Mouse (Mus musculus) urinary bladder, adult 2 months (tissue): ENCODE data around the gene Mus81. TPM values are rescaled to one million over a fixed set of nuclear protein-coding genes. Genes with fewer than 3 reads are reported as not detected.
"Not testable (repeated sequence)": the region's sequence is repeated elsewhere in the genome, so short reads cannot be mapped to it uniquely, and the experiment has no call there.

Source experiments
- DNase-seq: peaks from one replicate; pipeline ENCODE4 v3.0.0; 2022; ENCODE audit warnings: low spot score
- polyA plus RNA-seq: library from polyadenylated mRNA; depleted of rRNA; stranded (reverse); fragments of >200 nt; gene quantifications from 2 replicates; pipeline ENCODE4 v1.2.3, GENCODE M21; 2012

The Mus81 gene
- polyA plus RNA-seq, 1 experiment, result 32.8 TPM

DNA sequence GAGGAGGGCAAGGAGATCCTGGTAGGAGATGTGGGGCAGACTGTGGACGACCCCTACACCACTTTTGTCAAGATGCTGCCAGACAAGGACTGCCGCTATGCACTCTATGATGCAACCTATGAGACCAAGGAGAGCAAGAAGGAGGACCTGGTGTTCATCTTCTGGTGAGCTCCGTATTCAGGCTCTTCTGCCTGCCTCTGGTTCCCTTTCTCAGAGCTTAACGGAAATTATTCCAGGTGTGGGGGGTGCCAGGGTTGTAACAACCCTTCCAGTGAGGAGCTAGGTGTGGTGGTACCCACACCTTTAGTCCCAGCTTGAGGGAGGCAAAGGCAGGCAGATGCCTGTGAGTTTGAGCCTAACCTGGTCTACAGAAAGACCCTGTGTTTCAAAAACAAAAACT, 4.4 kb upstream of the Mus81 start:
- DNase-seq, result no peak

DNA sequence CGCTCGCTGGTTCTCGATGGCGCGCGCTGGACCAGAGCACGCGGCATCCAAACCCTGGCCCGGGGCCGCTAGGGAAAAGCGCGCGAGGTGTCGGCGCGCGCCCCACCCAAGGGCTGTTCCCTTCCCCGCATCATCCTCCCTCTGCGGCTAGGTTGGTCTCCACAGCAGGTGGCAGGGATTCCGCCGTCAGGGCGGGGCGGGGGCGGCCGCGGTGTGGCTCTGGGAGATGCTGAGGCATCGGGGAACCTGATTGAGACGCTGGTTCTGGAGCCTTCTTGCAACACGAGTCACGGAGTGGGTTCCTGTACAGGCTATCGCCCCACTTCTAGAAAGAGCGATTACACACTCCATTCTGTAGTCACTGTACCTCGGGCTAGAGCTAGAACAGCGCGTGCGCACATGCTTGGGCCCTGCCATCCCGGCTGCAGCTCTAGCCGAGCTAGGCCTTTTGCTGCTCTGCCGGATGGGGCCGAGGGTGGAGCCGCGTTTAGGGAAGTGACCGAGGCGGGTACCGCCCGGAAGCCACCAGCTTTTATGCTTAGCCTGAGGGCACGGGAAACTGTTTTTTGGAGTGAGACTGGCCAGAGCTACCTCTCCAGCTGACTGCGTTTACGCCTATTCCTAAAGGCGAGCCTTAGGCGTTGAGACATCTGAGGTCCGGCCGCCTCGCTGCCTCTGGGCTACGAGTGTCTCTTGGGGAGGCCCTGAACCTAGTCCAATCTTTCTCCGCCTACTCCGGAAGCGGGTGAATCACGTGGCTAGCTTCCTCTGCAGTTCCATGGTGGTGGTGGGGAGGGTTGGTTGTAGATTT, 2.9 kb upstream of the Mus81 start:
- DNase-seq, result peak; percentile 73

- DNase-seq, result peak; percentile 88
These were observed 2.2 kb upstream of the Mus81 start, which contains the start of gene Cfl1 for GRCm38 (mm10) chr19:5490313-5490897. Gene Cfl1 (plus strand): TSS chr19:5490455.

- DNase-seq, result not testable (repeated sequence)
These were observed 1.5 kb upstream of the Mus81 start for GRCm38 (mm10) chr19:5489721-5490120.

GRCm38 (mm10) chr19:5488878-5489571, 823 bp upstream of the Mus81 start:
- DNase-seq, result peak; percentile 85

DNA sequence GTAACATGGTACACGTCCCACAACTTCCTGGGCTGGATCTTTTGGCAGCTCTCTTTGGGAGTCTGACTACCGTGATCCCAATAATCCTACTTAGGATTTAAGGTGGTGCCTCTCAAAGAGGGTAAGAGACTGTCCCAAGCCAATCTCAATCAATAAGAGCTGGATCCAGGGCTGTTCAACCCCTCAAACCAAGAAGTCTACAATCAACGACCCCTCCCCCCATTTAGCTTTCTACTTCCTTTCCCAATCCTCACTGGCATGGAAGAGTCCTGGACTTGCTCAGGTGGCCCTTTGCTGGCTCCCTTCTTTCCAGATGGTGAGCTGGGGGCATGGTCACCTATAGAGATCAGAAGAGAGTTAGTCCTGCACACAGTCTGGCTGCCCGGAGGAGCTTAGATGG, 1.4 kb downstream of the Mus81 start:
- no peak for DNase-seq

DNA sequence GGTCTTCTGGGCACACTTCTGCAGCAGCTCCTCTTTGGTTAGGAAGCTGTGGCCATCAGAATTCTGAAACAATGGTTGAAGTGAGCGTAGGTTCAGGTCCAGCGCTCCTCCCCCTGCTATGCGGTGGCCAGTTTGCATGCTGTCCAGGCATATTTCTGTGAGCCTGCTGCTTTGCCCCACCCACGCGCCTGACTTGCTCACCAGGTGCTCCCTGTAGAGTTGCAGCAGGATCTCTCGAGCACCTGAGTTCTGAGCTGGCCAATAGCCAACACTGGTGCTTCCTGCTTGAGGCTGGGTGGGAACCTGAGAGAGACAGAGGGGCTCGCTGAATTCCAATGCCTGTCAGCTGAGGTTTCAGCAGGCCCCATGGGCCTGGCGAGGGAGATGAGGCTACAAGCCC, 1.9 kb downstream of the Mus81 start:
- DNase-seq, result no peak

DNA sequence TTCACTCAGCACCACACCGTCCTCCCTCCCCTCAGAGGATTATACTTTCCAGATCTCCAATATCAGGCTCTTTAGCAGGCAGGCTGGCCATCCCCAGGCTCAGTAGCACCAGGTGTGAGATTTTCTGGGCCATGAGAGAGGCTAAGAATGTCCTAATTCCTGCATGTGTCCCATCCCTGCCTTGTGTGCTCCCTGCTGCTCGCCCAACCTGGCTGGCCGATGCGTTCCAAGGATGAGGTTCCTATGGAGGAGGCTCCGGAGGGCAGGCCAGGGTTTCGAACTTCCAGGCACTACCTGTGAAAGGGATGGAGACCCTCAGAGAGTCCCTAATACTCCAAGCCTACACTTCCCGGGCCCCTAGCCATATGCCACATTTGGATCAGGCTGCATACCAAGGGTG, 2.4 kb downstream of the Mus81 start:
- DNase-seq, result no peak

- DNase-seq, result no peak
These were observed 2.8 kb downstream of the Mus81 start for GRCm38 (mm10) chr19:5485371-5485770.

DNA sequence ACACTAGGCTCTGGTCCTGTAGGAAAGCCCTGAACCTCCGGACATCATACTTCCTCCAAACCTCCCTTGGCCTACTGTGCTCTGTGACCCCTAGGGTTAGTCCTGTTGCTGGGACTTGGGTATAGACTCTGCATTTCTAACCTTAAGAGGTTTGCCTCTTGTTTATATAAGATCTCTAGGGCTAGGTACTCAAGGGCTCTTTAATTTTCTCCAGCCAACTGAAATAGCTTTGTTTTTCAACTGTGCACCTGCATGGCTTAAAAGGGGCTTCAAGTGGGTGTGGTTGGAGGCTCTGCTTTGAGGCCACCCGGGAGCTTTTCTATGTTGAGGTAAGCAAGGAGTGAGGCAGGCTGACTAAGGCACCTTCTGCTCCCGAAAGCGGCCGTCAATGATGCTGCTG, 3.7 kb downstream of the Mus81 start:
- DNase-seq, result no peak

GRCm38 (mm10) chr19:5483386-5484359, 4.5 kb downstream of the Mus81 start:
- DNase-seq, result no peak

DNA sequence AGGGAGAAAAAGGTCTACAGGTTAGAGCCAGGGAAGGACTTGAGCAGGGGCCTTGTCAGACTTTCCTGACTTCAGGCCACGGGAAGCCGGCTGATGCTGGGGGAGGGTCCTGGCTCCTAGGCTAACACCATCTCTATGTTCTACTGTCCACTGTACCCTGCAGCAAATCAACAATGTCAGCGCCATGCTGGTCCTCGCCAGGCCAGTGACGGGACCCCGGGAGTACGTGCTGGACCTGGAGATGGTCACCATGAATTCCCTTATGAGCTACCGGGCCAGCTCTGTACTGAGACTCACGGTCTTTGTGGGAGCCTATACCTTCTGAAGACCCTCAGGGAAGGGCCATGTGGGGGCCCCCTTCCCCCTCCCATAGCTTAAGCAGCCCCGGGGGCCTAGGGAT, 6.8 kb downstream of the Mus81 start:
- no peak for DNase-seq

GRCm38 (mm10) chr19:5480016-5480415, 8.2 kb downstream of the Mus81 start:
- DNase-seq, result no peak

- DNase-seq, result no peak
These were observed 10.4 kb downstream of the Mus81 start for GRCm38 (mm10) chr19:5477668-5478300.

DNA sequence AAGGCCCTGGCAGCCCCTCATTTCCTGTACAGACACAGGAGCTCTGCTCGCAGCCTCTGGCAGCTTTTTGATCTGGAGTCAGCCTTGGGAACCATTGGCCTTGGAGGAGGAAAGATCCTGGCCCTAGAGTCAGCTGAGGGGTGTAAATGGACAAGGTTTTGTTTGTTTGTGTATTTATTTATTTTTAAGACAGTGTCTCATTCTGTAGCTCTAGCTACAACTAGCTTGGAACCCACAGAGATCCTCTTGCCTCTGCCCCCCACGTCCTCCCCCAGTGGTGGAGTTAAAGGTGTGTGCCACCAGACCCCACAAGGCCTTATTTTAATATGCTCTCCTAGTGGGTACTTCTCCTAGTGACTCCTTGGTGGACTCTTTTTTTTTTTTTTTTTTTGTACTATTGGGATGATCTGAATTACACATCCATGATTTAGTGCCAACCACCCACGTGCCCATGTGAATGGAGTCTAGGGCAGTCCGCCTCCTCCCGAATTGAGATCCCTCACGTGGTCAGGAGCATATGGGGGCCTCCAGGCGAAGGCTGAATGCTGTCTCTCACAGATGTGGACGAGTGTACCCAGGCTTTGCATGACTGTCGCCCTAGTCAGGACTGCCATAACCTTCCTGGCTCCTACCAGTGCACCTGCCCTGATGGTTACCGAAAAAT, 11.1 kb downstream of the Mus81 start:
- no peak for DNase-seq

DNA sequence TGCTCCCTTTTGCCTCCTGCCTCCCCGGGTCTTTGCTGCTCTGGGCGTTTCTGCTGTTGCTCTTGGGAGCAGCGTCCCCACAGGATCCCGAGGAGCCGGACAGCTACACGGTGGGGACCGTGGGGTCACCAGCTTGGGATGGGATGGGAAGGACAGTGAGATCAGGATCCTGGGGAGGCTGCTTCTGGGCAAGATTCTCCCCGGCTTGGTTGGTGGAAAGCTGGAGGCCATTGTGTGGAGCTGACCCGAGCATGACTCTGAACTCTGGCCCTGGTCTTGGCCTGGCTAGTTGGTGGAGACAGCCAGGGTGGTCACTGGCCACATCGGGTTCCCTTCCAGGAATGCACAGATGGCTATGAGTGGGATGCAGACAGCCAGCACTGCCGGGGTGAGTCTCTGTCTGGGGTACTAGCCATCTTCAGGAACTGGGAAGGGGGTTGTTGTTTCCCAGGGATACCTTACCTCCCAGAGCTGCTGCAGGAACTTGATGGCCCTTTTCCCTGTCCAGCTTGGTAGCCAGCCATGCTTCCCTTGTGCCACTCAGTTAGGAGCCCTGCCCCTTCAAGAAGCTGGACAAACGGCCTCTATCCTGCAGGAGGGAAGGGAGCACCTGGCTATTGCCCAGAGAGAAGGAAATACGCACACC, 13.0 kb downstream of the Mus81 start:
- no peak for DNase-seq

DNA sequence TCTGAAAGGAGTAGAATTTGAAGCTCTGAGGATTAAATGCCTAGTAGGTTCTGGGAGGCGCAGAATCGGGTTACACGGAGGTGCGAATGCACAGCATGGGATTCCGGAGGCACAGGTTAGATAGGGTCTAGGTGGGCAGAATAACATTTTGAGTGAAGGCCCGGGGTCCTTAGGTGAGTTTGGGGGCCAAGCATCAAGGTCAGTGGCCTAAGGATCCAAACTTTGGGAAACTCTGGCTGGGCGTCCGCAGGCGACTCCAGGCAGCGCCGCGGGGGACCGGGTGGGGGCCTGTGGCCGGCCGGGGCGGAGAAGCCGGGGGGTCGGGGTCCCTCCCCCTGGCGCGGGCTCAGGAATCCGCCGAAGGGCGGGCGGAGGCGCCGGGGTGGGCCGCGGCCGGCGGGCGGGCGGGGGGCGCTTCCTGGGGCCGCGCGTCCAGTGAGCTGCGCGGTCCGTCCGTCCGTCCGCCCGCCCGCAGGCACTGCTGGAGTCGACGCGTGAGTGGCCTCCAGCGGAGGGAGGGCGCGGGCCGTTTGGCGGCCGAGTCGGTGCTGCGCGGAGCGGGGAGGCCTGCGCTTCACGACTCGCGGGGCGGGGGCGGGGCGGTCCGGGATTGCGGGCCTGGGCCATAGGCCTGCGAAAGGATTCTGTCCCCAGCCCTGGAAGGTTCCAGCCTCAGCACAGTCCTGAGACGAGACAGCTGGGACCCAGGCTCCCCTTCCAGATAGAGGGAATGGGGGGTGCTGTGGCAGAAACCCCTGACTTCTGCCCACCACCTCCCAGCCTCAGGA, 13.7 kb downstream of the Mus81 start:
- no peak for DNase-seq

- peak; percentile 67 for DNase-seq
These were observed 14.5 kb downstream of the Mus81 start, which contains the start of gene Efemp2 for GRCm38 (mm10) chr19:5473720-5474119. Gene Efemp2 (plus strand): TSS chr19:5473954.

- DNase-seq, result no peak
These were observed 15.3 kb downstream of the Mus81 start for GRCm38 (mm10) chr19:5472857-5473256.
